Mouse (Mus musculus) splenic B cell, adult 2 months (primary cell): ENCODE results near the gene 1700029J07Rik.

Experiments
- DNase-seq: peaks from one replicate; pipeline ENCODE4 v3.0.0-alpha.2; 2011; ENCODE audit warnings: low read depth, low spot score
- H3K27me3 ChIP-seq: 2 replicates; pipeline ENCODE4 v1.6.1; 2012; ENCODE audit warnings: mild to moderate bottlenecking, low read length, moderate library complexity, mixed read lengths; ENCODE audit not compliant: control insufficient read depth, poor library complexity, insufficient read depth, severe bottlenecking
- H3K36me3 ChIP-seq: 2 replicates; pipeline ENCODE4 v1.6.1; 2012; ENCODE audit warnings: mild to moderate bottlenecking, low read length, moderate library complexity, mixed read lengths; ENCODE audit not compliant: control insufficient read depth, poor library complexity, insufficient read depth, severe bottlenecking

The 1700029J07Rik gene

GRCm38 (mm10) chr8:45913707-45914106 is 61.3 kb downstream of the 1700029J07Rik start:
- DNase-seq, result no peak
- Histone ChIP-seq H3K27me3 (no peaks in the 10 kb centered on the region; the same call in 1 of the 2 replicates), H3K36me3 (no peaks in the 10 kb centered on the region)

- no peaks in the 10 kb centered on the region for H3K36me3 ChIP-seq
- no peak for DNase-seq
- H3K27me3 ChIP-seq, result no peaks in the 10 kb centered on the region
Measured at GRCm38 (mm10) chr8:45906251-45906619, 68.8 kb downstream of the 1700029J07Rik start.

- H3K36me3 ChIP-seq, result no peaks in the 10 kb centered on the region
- H3K27me3 ChIP-seq, result no peaks in the 10 kb centered on the region
- no peak for DNase-seq
Measured at GRCm38 (mm10) chr8:45905591-45906250, 69.3 kb downstream of the 1700029J07Rik start.

- no peak for DNase-seq
- H3K27me3 ChIP-seq, result no peaks in the 10 kb centered on the region
- H3K36me3 ChIP-seq, result no peaks in the 10 kb centered on the region
Measured at GRCm38 (mm10) chr8:45903659-45904058, 71.4 kb downstream of the 1700029J07Rik start.
